10 mouse cellular contexts compared by ENCODE assay signal in the genomic region with DNA sequence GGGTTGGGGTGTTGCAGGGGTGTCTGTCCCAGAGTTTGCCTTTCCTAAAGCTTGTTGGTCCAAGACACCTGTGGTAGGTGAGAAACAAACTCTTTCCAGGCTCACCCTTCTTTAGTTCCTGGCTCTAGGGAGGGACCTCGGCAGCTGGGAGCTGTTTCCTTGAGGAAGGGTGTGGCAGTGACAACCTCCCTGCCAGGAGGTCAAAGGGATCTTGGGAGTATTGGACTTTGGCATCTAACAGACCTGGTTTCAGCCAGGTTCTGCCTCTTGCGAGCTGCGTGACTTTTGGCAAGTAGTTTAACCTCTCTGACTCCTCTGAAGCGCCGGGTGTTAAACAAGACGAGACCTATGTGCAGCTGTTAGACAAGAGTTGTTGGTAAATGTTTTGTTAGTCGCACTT. TPM values are rescaled to one million over a fixed set of nuclear protein-coding genes. Genes with fewer than 3 reads are reported as not detected.
DNase-seq lines count a peak whose midpoint lies in the region; ATAC-seq lines count a peak whose summit lies in the region.
"Had no signal": no experiment of that assay in that cellular context is flagged by ENCODE, and none has a peak within 500 bp of the region (broad histone marks: within the 10 kb centered on the region; RNA-seq: fewer than 3 reads in every experiment).

No protein-coding gene starts in this region.

- peak overlapping the region; percentile 72 for H3K27ac ChIP-seq in hindbrain, embryonic 10.5 days
- H3K27ac ChIP-seq in hindbrain, embryonic 16.5 days (ENCODE audit: low read depth, low read length), result no peak overlapping the region
- peak overlapping the region; percentile 81 for H3K27ac ChIP-seq in heart, embryonic 10.5 days
- H3K27ac ChIP-seq: hindbrain, embryonic 15.5 days; neural tube, embryonic 12.5 days had no signal

- H3K4me1 ChIP-seq in hindbrain, embryonic 10.5 days (replicated peaks), result peaks cover 58% of the 10 kb centered on the region
- peaks cover 9% of the 10 kb centered on the region for H3K4me1 ChIP-seq in hindbrain, embryonic 16.5 days (ENCODE audit: control insufficient read depth, insufficient read depth, low read depth, low read length)
- H3K4me1 ChIP-seq in heart, embryonic 10.5 days, result peaks cover 58% of the 10 kb centered on the region

- no peaks in the 10 kb centered on the region for H3K36me3 ChIP-seq in hindbrain, embryonic 10.5 days
- no peaks in the 10 kb centered on the region for H3K36me3 ChIP-seq in hindbrain, embryonic 16.5 days (ENCODE audit: control insufficient read depth, insufficient read depth, low read length)
- peaks cover 16% of the 10 kb centered on the region for H3K36me3 ChIP-seq in heart, embryonic 10.5 days
- H3K36me3 ChIP-seq: hindbrain, embryonic 15.5 days; neural tube, embryonic 12.5 days had no signal

- H3K9ac ChIP-seq in hindbrain, embryonic 16.5 days (ENCODE audit: low read depth, low read length), result no peak overlapping the region
- H3K9ac ChIP-seq: hindbrain, embryonic 15.5 days; neural tube, embryonic 12.5 days had no signal

- no peaks in the 10 kb centered on the region for H3K27me3 ChIP-seq in hindbrain, embryonic 10.5 days (ENCODE audit: insufficient read depth, poor library complexity, severe bottlenecking)
- H3K27me3 ChIP-seq in hindbrain, embryonic 16.5 days (replicated peaks; ENCODE audit: control insufficient read depth, insufficient read depth, low read length), result no peaks in the 10 kb centered on the region
- H3K27me3 ChIP-seq in heart, embryonic 10.5 days (ENCODE audit: insufficient read depth, poor library complexity, severe bottlenecking), result no peaks in the 10 kb centered on the region
- H3K27me3 ChIP-seq: hindbrain, embryonic 15.5 days; neural tube, embryonic 12.5 days had no signal

- no peak overlapping the region for H3K4me3 ChIP-seq in hindbrain, embryonic 10.5 days
- no peak overlapping the region for H3K4me3 ChIP-seq in hindbrain, embryonic 16.5 days (ENCODE audit: low read length)
- peak overlapping the region; percentile 18; the same call in 1 of the 2 replicates for H3K4me3 ChIP-seq in heart, embryonic 10.5 days
- H3K4me3 ChIP-seq: hindbrain, embryonic 15.5 days; neural tube, embryonic 12.5 days had no signal

- ATAC-seq in hindbrain, embryonic 16.5 days, result no peak

- DNase-seq in hindbrain, embryonic 10.5 days (ENCODE audit: low spot score), result no peak
- DNase-seq in heart, embryonic 10.5 days (ENCODE audit: low spot score), result peak; percentile 58
- peak; percentile 55 for DNase-seq in kidney, postnatal 10 days
- peak; percentile 51 for DNase-seq in lung, postnatal 36 days
- DNase-seq in frontal cortex, postnatal 10 days (ENCODE audit: low spot score in 2 of 2), result no peak
- no peak for DNase-seq in urinary bladder, postnatal 4 days (ENCODE audit: low spot score in 2 of 2)
- no peak for DNase-seq in right cerebral cortex, postnatal 4 days

- no peaks in the 10 kb centered on the region for H3K9me3 ChIP-seq in hindbrain, embryonic 10.5 days
- no peaks in the 10 kb centered on the region for H3K9me3 ChIP-seq in hindbrain, embryonic 16.5 days (ENCODE audit: control insufficient read depth, low read length)
- no peaks in the 10 kb centered on the region for H3K9me3 ChIP-seq in heart, embryonic 10.5 days
- H3K9me3 ChIP-seq: hindbrain, embryonic 15.5 days; neural tube, embryonic 12.5 days had no signal

- no peak overlapping the region; the same call in 1 of the 2 replicates for H3K4me2 ChIP-seq in hindbrain, embryonic 16.5 days (ENCODE audit: low read length)
- H3K4me2 ChIP-seq: hindbrain, embryonic 15.5 days; neural tube, embryonic 12.5 days had no signal

- 82% methylated on average over 7 of the region's 7 CpGs for WGBS in hindbrain, embryonic 10.5 days
- 79% methylated on average over 7 of the region's 7 CpGs for WGBS in hindbrain, embryonic 16.5 days
- WGBS in heart, embryonic 10.5 days, result 68% methylated on average over 7 of the region's 7 CpGs

RNA-seq across cellular contexts. Expression of gene Ston1, which starts 29.7 kb away (rescaled TPM):
- 1.4 and 2.3 TPM in 2 replicates for polyA plus RNA-seq in hindbrain, embryonic 10.5 days (2016; fragmentation: Nextera tagmentation; extraction: Ambion mirVana)
- polyA plus RNA-seq in hindbrain, embryonic 16.5 days (2015; fragmentation: Nextera tagmentation; extraction: Ambion mirVana), result 1.7 and 2.1 TPM in 2 replicates
- 3.6 and 4.5 TPM in 2 replicates for polyA plus RNA-seq in heart, embryonic 10.5 days (2016; fragmentation: Nextera tagmentation; extraction: Ambion mirVana)

RNA-seq across cellular contexts. Expression of gene Gtf2a1l, which starts 41.3 kb away (rescaled TPM):
- polyA plus RNA-seq in hindbrain, embryonic 10.5 days (2016; fragmentation: Nextera tagmentation; extraction: Ambion mirVana), result 0.10 and 0.43 TPM in 2 replicates
- 0.25 and 0.35 TPM in 2 replicates for polyA plus RNA-seq in hindbrain, embryonic 16.5 days (2015; fragmentation: Nextera tagmentation; extraction: Ambion mirVana)
- polyA plus RNA-seq in heart, embryonic 10.5 days (2016; fragmentation: Nextera tagmentation; extraction: Ambion mirVana), result 0.26 TPM in 1 of 2 replicates, not detected in the other

Comparison
In these comparisons a context has a peak if more than half of its experiments do, and no peak if none do; other contexts are left out.
1. DNase-seq: peak in heart, embryonic 10.5 days (single experiment), kidney, postnatal 10 days (single experiment) and lung, postnatal 36 days (single experiment); none in hindbrain, embryonic 10.5 days (single experiment), frontal cortex, postnatal 10 days (0 of 2), urinary bladder, postnatal 4 days (0 of 2) and right cerebral cortex, postnatal 4 days (single experiment).